Mouse (Mus musculus) kidney, embryonic 16.5 days (tissue): ENCODE results near the gene Exoc6b. TPM values are rescaled to one million over a fixed set of nuclear protein-coding genes. Genes with fewer than 3 reads are reported as not detected.

Experiments used
- ATAC-seq: fragments of 200-750 bp; cut with Nextera tagmentation; 2 replicates; pipeline ENCODE4 v1.8.0; 2017; ENCODE audit warnings: moderate TSS enrichment; ENCODE audit not compliant: low FRiP score, low TSS enrichment
- H3K27ac ChIP-seq: fragments of 300-500 bp; sonication (generic); 2 replicates; pipeline ENCODE4 v1.5.1; 2014; ENCODE audit warnings: low read length
- H3K27me3 ChIP-seq: fragments of 300-500 bp; sonication (generic); 2 replicates; pipeline ENCODE4 v1.6.1; 2014; ENCODE audit warnings: low read length, control low read depth, mixed read lengths; ENCODE audit not compliant: insufficient read depth
- H3K36me3 ChIP-seq: fragments of 300-500 bp; sonication (generic); 2 replicates; pipeline ENCODE4 v1.6.1; 2014; ENCODE audit warnings: low read length, control low read depth, mixed read lengths; ENCODE audit not compliant: insufficient read depth
- H3K4me1 ChIP-seq: fragments of 300-500 bp; sonication (generic); 2 replicates; pipeline ENCODE4 v1.6.1; 2014; ENCODE audit warnings: low read length, control low read depth, mixed read lengths; ENCODE audit not compliant: insufficient read depth
- H3K4me2 ChIP-seq: fragments of 300-500 bp; sonication (generic); replicated peaks from 2 replicates; pipeline ENCODE4 v1.6.1; 2014; ENCODE audit warnings: low read depth, low read length
- H3K4me3 ChIP-seq: fragments of 300-500 bp; sonication (generic); 2 replicates; pipeline ENCODE4 v1.5.1; 2014; ENCODE audit warnings: mild to moderate bottlenecking, low read length
- H3K9ac ChIP-seq: fragments of 300-500 bp; sonication (generic); replicated peaks from 2 replicates; pipeline ENCODE4 v1.6.1; 2014; ENCODE audit warnings: low read length
- H3K9me3 ChIP-seq: fragments of 300-500 bp; sonication (generic); 2 replicates; pipeline ENCODE4 v1.6.1; 2016; ENCODE audit warnings: low read length, control low read depth
- WGBS: fragments of 180-500 bp; shearing (Covaris S2); extraction: QIAGEN DNeasy Blood & Tissue Kit; methylation state at CpG from one replicate; pipeline ENCODE4 v1.1.7; 2014; 5-methylcytosine and 5-hydroxymethylcytosine counted together
- polyA plus RNA-seq: library from polyadenylated mRNA; unstranded; fragments of >200 nt; fragmentation: Nextera tagmentation; extraction: Ambion mirVana; gene quantifications from 2 replicates; pipeline ENCODE4 v1.2.1, GENCODE M21; 2015

The Exoc6b gene
- polyA plus RNA-seq, 1 experiment from 2014 or later: 27.6 TPM

DNA sequence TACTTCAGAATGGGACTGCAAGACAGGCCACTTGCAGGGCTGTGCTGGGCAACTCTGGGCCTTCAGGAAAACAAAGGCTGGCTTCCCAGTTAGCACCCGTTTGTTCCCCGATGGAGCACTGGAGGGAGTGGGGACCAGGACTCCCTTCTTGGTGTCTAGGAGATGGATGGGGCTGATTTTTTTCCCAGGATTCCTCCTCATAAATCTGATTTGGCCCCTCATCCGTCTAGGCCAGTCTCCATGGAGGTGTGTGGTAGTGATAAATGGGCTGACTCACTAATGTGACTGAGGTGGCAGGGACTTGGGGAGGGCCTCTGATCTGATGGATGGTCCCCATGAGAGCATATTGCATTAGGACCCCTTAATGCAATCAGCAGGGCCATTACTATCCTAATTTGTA, 470.6 kb downstream of the Exoc6b start:
- no peaks in the 10 kb centered on the region for H3K36me3 ChIP-seq
- ATAC-seq: no peak
- H3K4me1 ChIP-seq: no peaks in the 10 kb centered on the region
- no peaks in the 10 kb centered on the region for H3K9me3 ChIP-seq
- H3K27ac ChIP-seq: no peak overlapping the region
- H3K4me3 ChIP-seq: no peak overlapping the region
- peaks cover 9% of the 10 kb centered on the region for H3K27me3 ChIP-seq
- WGBS: 55% methylated on average over 3 of the region's 3 CpGs
- H3K9ac ChIP-seq: no peak overlapping the region
- H3K4me2 ChIP-seq: no peak overlapping the region

DNA sequence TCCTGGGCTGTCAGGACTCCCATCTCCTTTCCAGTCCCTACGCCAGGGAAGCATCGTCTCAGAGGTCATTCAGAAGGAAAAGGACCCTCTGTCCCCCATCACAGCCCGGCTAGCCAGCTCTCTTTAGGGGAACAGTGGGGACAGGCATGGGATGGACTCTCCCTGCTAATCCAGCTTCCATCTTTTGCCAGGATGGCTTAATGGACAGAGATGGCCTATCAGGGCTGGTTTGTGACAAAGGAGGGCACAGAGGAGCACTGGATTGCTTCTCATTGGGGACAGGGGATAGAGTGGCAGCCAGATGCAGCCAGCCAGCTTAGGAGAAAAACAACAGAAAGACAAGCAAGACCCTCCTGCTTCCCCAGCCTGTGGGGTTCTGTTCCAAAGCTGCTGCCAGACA, 474.7 kb downstream of the Exoc6b start:
- no peaks in the 10 kb centered on the region for H3K36me3 ChIP-seq
- H3K4me2 ChIP-seq: no peak overlapping the region
- 57% methylated on average over 3 of the region's 3 CpGs for WGBS
- no peak for ATAC-seq
- H3K4me1 ChIP-seq: peaks cover 7% of the 10 kb centered on the region; the same call in 1 of the 2 replicates
- H3K9ac ChIP-seq: no peak overlapping the region
- no peak overlapping the region for H3K4me3 ChIP-seq
- H3K9me3 ChIP-seq: no peaks in the 10 kb centered on the region
- H3K27ac ChIP-seq: no peak overlapping the region
- H3K27me3 ChIP-seq: peaks cover 41% of the 10 kb centered on the region

DNA sequence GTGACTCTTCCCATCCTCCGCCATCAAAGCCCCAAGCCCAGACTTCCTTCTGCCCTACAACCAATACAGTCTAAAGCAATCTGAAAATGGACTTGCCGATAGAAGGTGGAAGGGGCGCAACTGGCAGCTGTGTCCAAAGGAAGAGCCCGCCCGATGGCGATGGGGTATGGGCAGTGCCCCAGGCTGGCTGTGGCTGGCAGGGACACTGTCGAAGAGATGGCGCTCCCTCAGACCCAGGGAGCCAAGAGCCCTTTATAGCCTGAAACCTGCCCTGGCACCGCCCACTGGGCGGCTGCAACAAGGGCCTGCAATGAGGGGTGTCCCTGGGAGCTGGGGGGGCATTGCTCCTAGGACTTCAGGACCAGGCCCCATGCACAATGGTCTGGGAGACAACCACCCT, 475.6 kb downstream of the Exoc6b start, which contains the start of gene Cyp26b1:
Cyp26b1 (minus strand) TSS at position 216 of the 400 bp plus-strand sequence.
- H3K9ac ChIP-seq: no peak within 1 kb of the TSS
- no peaks in the 10 kb centered on the region for H3K36me3 ChIP-seq
- H3K4me1 ChIP-seq: peaks cover 12% of the 10 kb centered on the region
- no peaks in the 10 kb centered on the region for H3K9me3 ChIP-seq
- no peak within 1 kb of the TSS for H3K27ac ChIP-seq
- ATAC-seq: no peak
- peaks cover 50% of the 10 kb centered on the region for H3K27me3 ChIP-seq
- no peak within 1 kb of the TSS for H3K4me3 ChIP-seq
- WGBS: 87% methylated on average over 10 of the region's 10 CpGs
- H3K4me2 ChIP-seq: no peak within 1 kb of the TSS

DNA sequence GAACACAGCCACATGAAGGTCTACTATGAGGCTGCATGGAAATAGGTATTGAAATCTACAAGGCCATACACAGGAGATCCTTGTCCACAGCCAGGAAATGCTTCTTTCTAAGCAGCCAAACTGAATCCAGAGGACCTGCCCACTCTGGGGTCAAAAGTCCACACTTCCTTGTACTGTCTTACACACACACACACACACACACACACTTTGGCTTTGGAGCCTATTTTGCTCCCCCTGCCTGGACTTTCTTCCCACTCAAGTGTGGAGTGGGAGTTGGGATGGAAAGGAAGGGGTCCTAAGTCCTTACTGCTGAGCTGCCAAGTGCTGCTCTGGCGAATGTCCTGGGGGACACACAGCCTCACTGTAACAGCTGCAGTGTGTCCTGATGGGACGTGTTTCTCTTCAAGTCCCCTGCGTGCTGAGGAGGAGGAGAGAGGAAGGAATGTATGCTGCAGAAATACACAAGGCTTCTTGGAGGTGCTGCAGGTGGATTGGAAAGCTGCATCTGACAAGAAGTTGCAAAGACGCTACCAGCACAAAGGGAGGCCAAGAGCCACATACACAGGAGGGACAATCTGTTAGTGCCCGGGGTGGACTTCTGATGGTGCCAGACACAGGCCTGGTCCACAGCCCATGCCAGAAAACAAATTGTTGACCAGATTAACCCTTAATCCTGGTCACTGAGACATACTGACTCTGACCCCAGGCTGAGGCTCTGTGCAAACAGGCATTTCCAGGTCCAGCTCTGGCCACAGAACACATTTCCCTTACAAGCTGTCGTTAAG, 478.2 kb downstream of the Exoc6b start:
- no peaks in the 10 kb centered on the region for H3K36me3 ChIP-seq
- no peak overlapping the region for H3K27ac ChIP-seq
- H3K4me2 ChIP-seq: no peak overlapping the region
- H3K9me3 ChIP-seq: no peaks in the 10 kb centered on the region
- peaks cover 74% of the 10 kb centered on the region for H3K27me3 ChIP-seq
- no peak overlapping the region for H3K4me3 ChIP-seq
- peaks cover 34% of the 10 kb centered on the region for H3K4me1 ChIP-seq
- no peak overlapping the region for H3K9ac ChIP-seq
- ATAC-seq: no peak
- 57% methylated on average over 6 of the region's 6 CpGs for WGBS

DNA sequence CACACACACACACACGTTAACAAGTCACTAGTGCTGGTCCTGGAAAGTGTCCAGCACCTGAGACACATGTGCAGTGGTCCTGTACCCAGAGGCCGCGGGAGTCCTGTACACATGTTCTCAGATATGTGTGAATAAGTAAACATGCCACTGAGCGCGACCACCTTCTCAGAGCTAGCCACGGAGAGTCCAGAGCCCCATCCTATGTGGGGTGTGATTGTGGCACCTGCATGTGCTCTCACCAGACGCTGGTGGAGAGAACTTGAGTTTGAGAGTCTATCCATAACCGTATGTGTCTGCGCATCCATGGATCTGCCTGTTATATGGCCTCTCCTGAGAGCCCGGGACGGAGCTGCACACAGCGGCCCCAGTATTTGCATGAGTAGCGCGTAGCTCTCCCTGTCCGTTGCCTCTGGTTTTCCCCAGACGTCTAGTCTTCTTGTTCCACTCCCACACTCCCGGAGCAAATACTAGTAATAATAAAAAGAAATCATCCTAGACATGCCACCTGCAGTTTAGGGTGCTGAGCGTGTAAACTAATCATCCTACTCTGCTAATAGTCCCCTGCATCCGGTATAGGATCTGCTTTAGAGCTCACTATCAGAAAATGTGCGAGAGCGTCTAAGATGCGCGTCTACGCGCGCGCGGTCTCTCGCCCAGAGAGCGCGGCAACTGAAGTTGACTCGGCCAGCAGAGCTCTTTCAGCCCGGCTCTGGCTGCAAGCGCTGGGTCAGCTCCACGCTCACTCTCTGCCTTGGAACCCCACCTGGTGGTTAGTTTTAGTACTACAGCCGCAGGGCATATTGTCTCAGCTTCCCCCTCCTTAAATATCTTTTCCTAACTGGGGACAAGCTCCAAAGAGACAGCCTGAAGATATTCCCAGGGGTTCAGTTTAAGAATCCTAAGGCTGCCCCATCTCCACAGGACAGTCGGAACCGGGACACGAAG, 479.3 kb downstream of the Exoc6b start:
- H3K27ac ChIP-seq: no peak overlapping the region
- ATAC-seq: peak; percentile 79
- H3K4me2 ChIP-seq: peak overlapping the region; percentile 82
- WGBS: 3% methylated on average over 39 of the region's 39 CpGs
- H3K4me1 ChIP-seq: peaks cover 45% of the 10 kb centered on the region
- H3K27me3 ChIP-seq: peaks cover 76% of the 10 kb centered on the region
- no peaks in the 10 kb centered on the region for H3K36me3 ChIP-seq
- H3K4me3 ChIP-seq: peak overlapping the region; percentile 4; the same call in 1 of the 2 replicates
- H3K9me3 ChIP-seq: no peaks in the 10 kb centered on the region
- no peak overlapping the region for H3K9ac ChIP-seq

DNA sequence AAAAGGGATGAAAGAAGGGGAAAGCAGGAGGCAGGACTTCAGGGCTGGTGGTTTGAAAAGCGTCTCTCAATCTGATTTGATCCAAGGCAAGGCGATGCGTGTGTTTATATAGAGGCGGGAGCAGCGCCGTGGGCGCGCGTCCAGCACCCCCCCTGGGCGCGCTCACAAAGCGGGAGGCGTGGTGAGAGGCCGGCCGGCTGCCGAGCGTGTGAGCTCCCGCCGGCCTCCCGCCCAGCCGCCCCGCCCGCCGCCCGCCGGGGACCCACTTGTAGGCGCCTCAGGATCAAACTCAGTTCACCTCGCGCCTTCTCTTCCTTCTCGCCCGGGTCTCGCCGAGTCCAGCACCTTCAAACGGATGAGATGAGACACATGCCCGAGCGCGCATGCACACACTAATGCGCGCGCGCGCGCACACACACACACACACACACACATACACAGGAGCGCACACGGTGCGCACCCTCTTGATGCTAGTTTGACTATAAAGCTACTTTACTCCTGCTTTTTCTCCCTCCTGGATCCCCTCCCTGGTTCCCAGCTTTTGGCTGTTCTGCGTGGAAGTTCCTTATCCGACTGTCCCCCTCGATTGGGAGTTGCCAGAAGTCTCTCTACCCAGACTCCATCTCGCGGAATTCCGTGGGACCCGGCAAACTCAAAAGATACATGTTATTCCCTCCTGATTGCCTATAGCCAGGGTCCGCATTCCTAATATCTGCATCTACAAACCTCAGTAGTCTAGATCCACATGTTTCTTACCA, 480.2 kb downstream of the Exoc6b start:
- Histone ChIP-seq H3K4me2 (peak overlapping the region; percentile 82), H3K9me3 (no peaks in the 10 kb centered on the region), H3K4me3 (peak overlapping the region; percentile 52), H3K4me1 (peaks cover 54% of the 10 kb centered on the region), H3K36me3 (no peaks in the 10 kb centered on the region), H3K27me3 (peaks cover 85% of the 10 kb centered on the region), H3K27ac (no peak overlapping the region), H3K9ac (peak overlapping the region; percentile 52)
- no peak; the same call in 1 of the 2 replicates for ATAC-seq
- under 1% methylated on average over 54 of the region's 54 CpGs for WGBS

DNA sequence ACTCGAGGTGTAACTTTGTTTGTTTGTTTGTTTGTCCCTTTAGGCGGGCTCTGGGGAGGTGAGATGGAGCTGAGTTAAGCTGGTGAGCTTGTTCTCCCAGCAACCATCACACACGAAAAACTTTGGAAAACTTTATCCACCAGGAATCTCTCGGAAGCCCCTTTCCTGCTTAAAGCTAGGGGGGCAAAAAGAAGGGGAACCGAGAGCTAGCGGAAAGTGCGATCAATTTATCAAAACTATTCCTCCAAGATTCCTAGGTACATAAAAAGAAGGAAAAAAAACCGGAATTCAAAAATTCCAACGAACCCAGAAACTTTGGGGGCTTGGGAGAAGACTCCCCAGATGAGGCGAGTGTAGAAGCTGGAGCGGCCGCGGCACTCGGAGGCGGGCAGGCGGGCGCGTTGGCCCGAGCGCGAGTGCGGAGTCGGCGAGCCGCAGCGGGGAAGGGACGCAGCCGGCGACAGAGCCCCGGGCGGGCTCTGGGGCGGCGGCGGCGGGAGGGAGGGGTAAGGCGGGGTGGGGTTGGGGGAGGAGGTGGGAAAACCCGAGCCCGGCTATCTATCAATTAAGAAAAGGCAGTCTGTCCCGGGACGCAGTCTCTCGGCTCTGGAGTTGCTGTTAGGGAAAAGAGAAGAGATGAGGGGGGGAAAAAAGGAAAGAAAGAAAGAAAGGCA, 481.0 kb downstream of the Exoc6b start:
- peak overlapping the region; percentile 52 for H3K9ac ChIP-seq
- H3K27ac ChIP-seq: no peak overlapping the region
- peak overlapping the region; percentile 52 for H3K4me3 ChIP-seq
- ATAC-seq: no peak
- peaks cover 61% of the 10 kb centered on the region for H3K4me1 ChIP-seq
- under 1% methylated on average over 40 of the region's 41 CpGs for WGBS
- H3K36me3 ChIP-seq: no peaks in the 10 kb centered on the region
- peak overlapping the region; percentile 82 for H3K4me2 ChIP-seq
- H3K27me3 ChIP-seq: peaks cover 90% of the 10 kb centered on the region
- H3K9me3 ChIP-seq: no peaks in the 10 kb centered on the region

DNA sequence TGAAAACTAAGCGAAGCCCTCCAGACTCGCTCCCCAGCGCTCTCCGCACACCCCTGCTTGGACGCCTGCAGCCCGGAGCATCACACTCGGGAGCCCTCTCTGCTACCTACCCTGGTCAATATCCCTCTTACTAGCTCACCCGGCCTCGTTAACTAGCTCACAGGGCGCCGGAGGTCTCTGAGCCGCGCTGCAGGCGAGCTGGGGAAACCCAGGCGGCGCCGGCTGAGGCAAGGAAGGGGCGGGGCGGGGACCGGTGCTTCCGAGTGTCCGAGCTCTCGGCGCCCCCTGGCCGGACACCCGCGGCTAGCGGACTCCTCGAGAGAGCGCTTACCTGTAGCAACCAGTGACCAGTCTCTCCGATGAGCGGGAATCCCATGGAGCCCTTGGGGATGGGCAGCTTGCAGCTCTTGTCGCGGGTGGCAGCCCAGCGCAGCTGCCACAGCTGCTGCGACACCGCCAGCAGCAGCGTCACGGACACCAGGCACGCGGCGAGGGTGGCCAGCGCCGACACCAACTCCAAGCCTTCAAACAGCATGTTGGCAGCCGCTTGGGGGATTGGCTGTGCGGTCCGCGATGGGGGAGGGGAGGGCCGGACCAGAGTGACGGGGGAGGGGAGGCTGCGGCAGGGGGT, 481.7 kb downstream of the Exoc6b start:
- Histone ChIP-seq H3K4me3 (peak overlapping the region; percentile 52), H3K27ac (no peak overlapping the region), H3K9ac (peak overlapping the region; percentile 54), H3K4me1 (peaks cover 68% of the 10 kb centered on the region), H3K36me3 (no peaks in the 10 kb centered on the region), H3K4me2 (peak overlapping the region; percentile 82), H3K27me3 (peaks cover 94% of the 10 kb centered on the region), H3K9me3 (no peaks in the 10 kb centered on the region)
- WGBS: under 1% methylated on average over 48 of the region's 51 CpGs
- no peak for ATAC-seq
